Mouse (Mus musculus) ES-E14 (cell line): ENCODE measurements at regions not wholly inside any gene's neighbourhood (a gene's known extent, or its start where the extent isn't known, plus 50 kb on each side); places are given as distances from the start of the nearest gene placed in this dataset.

Source experiments
- DNase-seq: peaks from one replicate; pipeline ENCODE4 v3.0.0-alpha.2; 2013; ENCODE audit warnings: low read depth, low spot score
- H3K27ac ChIP-seq: 2 replicates; pipeline ENCODE4 v1.5.1; 2012; ENCODE audit warnings: low read depth, mild to moderate bottlenecking, low read length, moderate library complexity, mixed read lengths; ENCODE audit not compliant: poor library complexity, insufficient read depth, severe bottlenecking
- H3K36me3 ChIP-seq: 2 replicates; pipeline ENCODE4 v1.6.1; 2012; ENCODE audit warnings: mild to moderate bottlenecking, low read length, moderate library complexity, mixed read lengths; ENCODE audit not compliant: control insufficient read depth, poor library complexity, insufficient read depth, severe bottlenecking
- H3K4me1 ChIP-seq, 2 experiments: fragments of 150-350 bp in 1 of 2; sonication (generic) in 1 of 2; 2 replicates each; pipeline ENCODE4 v1.6.1; 2012; ENCODE audit warnings: low read length in 2 of 2, mild to moderate bottlenecking in 1 of 2, mixed read lengths in 1 of 2; ENCODE audit not compliant: control insufficient read depth in 2 of 2, insufficient read depth in 2 of 2, poor library complexity in 1 of 2
- H3K4me3 ChIP-seq, 2 experiments: fragments of 150-350 bp in 1 of 2; sonication (generic) in 1 of 2; 2 replicates each; pipeline ENCODE4 v1.5.1; 2012; ENCODE audit warnings: low read length in 2 of 2, low read depth in 1 of 2, mild to moderate bottlenecking in 1 of 2, mixed read lengths in 1 of 2; ENCODE audit not compliant: insufficient read depth in 1 of 2, poor library complexity in 1 of 2, severe bottlenecking in 1 of 2
- H3K9ac ChIP-seq: 2 replicates; pipeline ENCODE4 v1.6.1; 2012; ENCODE audit warnings: low read depth, mild to moderate bottlenecking, low read length, mixed read lengths; ENCODE audit not compliant: poor library complexity, insufficient read depth, severe bottlenecking
- H3K9me3 ChIP-seq: fragments of 150-350 bp; sonication (generic); 2 replicates; pipeline ENCODE4 v1.6.1; 2012; ENCODE audit warnings: low read depth, mild to moderate bottlenecking, low read length; ENCODE audit not compliant: control insufficient read depth, insufficient read depth
- CHD2 ChIP-seq: IDR thresholded peaks from 2 replicates; pipeline ENCODE4 v1.6.1; 2014; ENCODE audit warnings: mild to moderate bottlenecking, low read depth, low read length, inconsistent platforms
- HCFC1 ChIP-seq: IDR thresholded peaks from 2 replicates; pipeline ENCODE4 v1.6.1; 2012; ENCODE audit warnings: low read length, inconsistent platforms, borderline replicate concordance; ENCODE audit not compliant: insufficient read depth
- MAFK ChIP-seq: IDR thresholded peaks from 2 replicates; pipeline ENCODE4 v1.6.1; 2014; ENCODE audit warnings: mild to moderate bottlenecking, low read depth, low read length, inconsistent platforms; ENCODE audit not compliant: insufficient read depth
- ZC3H11A ChIP-seq: IDR thresholded peaks from 2 replicates; pipeline ENCODE4 v1.6.1; 2012; ENCODE audit warnings: low read depth, mild to moderate bottlenecking, inconsistent platforms, low read length, borderline replicate concordance
- ZNF384 ChIP-seq: IDR thresholded peaks from 2 replicates; pipeline ENCODE4 v1.6.1; 2012; ENCODE audit warnings: low read depth, low read length, inconsistent platforms
- in situ Hi-C, 2 experiments: fragments of 600-800 bp; cut with MboI; formaldehyde crosslinking; loops; one replicate each; pipeline ENCODE4 v1.15.1; 2025; ENCODE audit warnings: low sequenced_read_pairs in 2 of 2, inconsistent platforms in 1 of 2; ENCODE audit not compliant: unreplicated experiment in 2 of 2

GRCm38 (mm10) chr3:130955958-130956357 is 154.3 kb upstream of the Lef1 start:
- no peak overlapping the region for H3K27ac ChIP-seq
- no peaks in the 10 kb centered on the region for H3K9me3 ChIP-seq
- no peak for DNase-seq
- no peak overlapping the region for H3K4me3 ChIP-seq
- no peaks in the 10 kb centered on the region for H3K36me3 ChIP-seq
- in situ Hi-C loops, result no loop called here
- H3K9ac ChIP-seq, result no peak overlapping the region
- no peaks in the 10 kb centered on the region for H3K4me1 ChIP-seq
- TF ChIP-seq ZC3H11A (no peak), ZNF384 (0 out of 2 replicates have a peak, but pooled peaks have one; percentile 48)

GRCm38 (mm10) chr3:130951381-130951780 is 158.9 kb upstream of the Lef1 start:
- Histone ChIP-seq H3K4me1 (0 out of 4 replicates have a peak, but pooled peaks cover 0 to 3% of the 10 kb centered on the region in 2 experiments), H3K36me3 (no peaks in the 10 kb centered on the region), H3K9me3 (no peaks in the 10 kb centered on the region), H3K27ac (no peak overlapping the region), H3K4me3 (no peak overlapping the region), H3K9ac (no peak overlapping the region)
- TF ChIP-seq MAFK (no peak), ZNF384 (no peak), CHD2 (no peak), HCFC1 (no peak), ZC3H11A (no peak)
- DNase-seq, result no peak
- in situ Hi-C loops, result no loop called here

GRCm38 (mm10) chr3:130950872-130951271 is 159.4 kb upstream of the Lef1 start:
- no peak for DNase-seq
- TF ChIP-seq ZC3H11A (no peak), MAFK (no peak), HCFC1 (no peak)
- no peak overlapping the region for H3K9ac ChIP-seq
- H3K9me3 ChIP-seq, result no peaks in the 10 kb centered on the region
- in situ Hi-C loops, result no loop called here
- no peak overlapping the region for H3K27ac ChIP-seq
- H3K4me1 ChIP-seq, result 0 out of 4 replicates have a peak, but pooled peaks cover 0 to 3% of the 10 kb centered on the region in 2 experiments
- no peaks in the 10 kb centered on the region for H3K36me3 ChIP-seq
- H3K4me3 ChIP-seq, result no peak overlapping the region

GRCm38 (mm10) chr3:130947880-130948279 is 162.4 kb upstream of the Lef1 start:
- Histone ChIP-seq H3K9me3 (no peaks in the 10 kb centered on the region), H3K4me1 (0 out of 4 replicates have a peak, but pooled peaks cover 0 to 3% of the 10 kb centered on the region in 2 experiments), H3K36me3 (no peaks in the 10 kb centered on the region), H3K27ac (no peak overlapping the region), H3K4me3 (no peak overlapping the region), H3K9ac (no peak overlapping the region)
- in situ Hi-C loops, result no loop called here
- no peak for DNase-seq
- no peak for TF ChIP-seq CHD2
- TF ChIP-seq MAFK, result no peak
- TF ChIP-seq ZC3H11A, result no peak
- no peak for TF ChIP-seq HCFC1
- no peak for TF ChIP-seq ZNF384

GRCm38 (mm10) chr3:130947277-130947606 is 163.0 kb upstream of the Lef1 start:
- H3K4me3 ChIP-seq, result no peak overlapping the region
- DNase-seq, result no peak
- in situ Hi-C loops, result no loop called here
- H3K36me3 ChIP-seq, result no peaks in the 10 kb centered on the region
- no peak overlapping the region for H3K9ac ChIP-seq
- H3K4me1 ChIP-seq, result 0 out of 4 replicates have a peak, but pooled peaks cover 0 to 3% of the 10 kb centered on the region in 2 experiments
- no peak overlapping the region for H3K27ac ChIP-seq
- TF ChIP-seq ZNF384 (no peak), HCFC1 (no peak), ZC3H11A (no peak), MAFK (no peak), CHD2 (no peak)
- H3K9me3 ChIP-seq, result no peaks in the 10 kb centered on the region
